Mouse (Mus musculus): ENCODE measurements around the gene E130114P18Rik. TPM values are rescaled to one million over a fixed set of nuclear protein-coding genes. Genes with fewer than 3 reads are reported as not detected.

E130114P18Rik gene
- polyA plus RNA-seq, 1 experiment from 2014 or later: 37.0 TPM

- no peak overlapping the region for H3K9ac ChIP-seq
Observed at GRCm38 (mm10) chr4:97816001-97816400, 38.1 kb upstream of the E130114P18Rik start.

GRCm38 (mm10) chr4:97814515-97814914 is 36.6 kb upstream of the E130114P18Rik start:
- Histone ChIP-seq H3K4me2 (no peak overlapping the region), H3K9ac (no peak overlapping the region), H3K27ac (no peak overlapping the region), H3K9me3 (no peaks in the 10 kb centered on the region), H3K36me3 (no peaks in the 10 kb centered on the region), H3K27me3 (no peaks in the 10 kb centered on the region), H3K4me3 (no peak overlapping the region), H3K4me1 (replicated peaks) (peaks cover 13% of the 10 kb centered on the region)
- WGBS: 82% methylated on average over 7 of the region's 7 CpGs
- no peak for ATAC-seq (ENCODE audit: low FRiP score)

More at GRCm38 (mm10) chr4:97816001-97816400, 38.1 kb upstream of the E130114P18Rik start:
- no peak overlapping the region for H3K27ac ChIP-seq
- no peaks in the 10 kb centered on the region for H3K9me3 ChIP-seq
- H3K27me3 ChIP-seq: no peaks in the 10 kb centered on the region
- H3K4me3 ChIP-seq: no peak overlapping the region
- peaks cover 5% of the 10 kb centered on the region for H3K4me1 ChIP-seq (replicated peaks)
- no peak overlapping the region for H3K4me2 ChIP-seq
- ATAC-seq (ENCODE audit: low FRiP score): no peak
- H3K36me3 ChIP-seq: no peaks in the 10 kb centered on the region

- H3K36me3 ChIP-seq: no peaks in the 10 kb centered on the region
- no peak overlapping the region for H3K4me3 ChIP-seq
- no peaks in the 10 kb centered on the region for H3K9me3 ChIP-seq
- peaks cover 16% of the 10 kb centered on the region for H3K4me1 ChIP-seq (replicated peaks)
- no peak for ATAC-seq (ENCODE audit: low FRiP score)
- H3K27me3 ChIP-seq: no peaks in the 10 kb centered on the region
- 74% methylated on average over 4 of the region's 4 CpGs for WGBS
- H3K9ac ChIP-seq: no peak overlapping the region
- H3K4me2 ChIP-seq: no peak overlapping the region
- H3K27ac ChIP-seq: no peak overlapping the region
Observed at GRCm38 (mm10) chr4:97813996-97814395, 36.1 kb upstream of the E130114P18Rik start.

GRCm38 (mm10) chr4:97813035-97813434 is 35.2 kb upstream of the E130114P18Rik start:
- Histone ChIP-seq H3K9ac (no peak overlapping the region), H3K36me3 (no peaks in the 10 kb centered on the region), H3K27me3 (no peaks in the 10 kb centered on the region), H3K4me2 (no peak overlapping the region), H3K27ac (no peak overlapping the region), H3K4me1 (replicated peaks) (peaks cover 16% of the 10 kb centered on the region), H3K4me3 (no peak overlapping the region), H3K9me3 (no peaks in the 10 kb centered on the region)
- ATAC-seq (ENCODE audit: low FRiP score): no peak
- WGBS: 83% methylated on average over 5 of the region's 5 CpGs

- no peak overlapping the region for H3K27ac ChIP-seq
- H3K9me3 ChIP-seq: no peaks in the 10 kb centered on the region
- no peak overlapping the region for H3K4me2 ChIP-seq
- H3K9ac ChIP-seq: no peak overlapping the region
- no peak overlapping the region for H3K4me3 ChIP-seq
- no peaks in the 10 kb centered on the region for H3K27me3 ChIP-seq
- no peaks in the 10 kb centered on the region for H3K36me3 ChIP-seq
- WGBS: 81% methylated on average over 7 of the region's 7 CpGs
- H3K4me1 ChIP-seq (replicated peaks): peaks cover 23% of the 10 kb centered on the region
- ATAC-seq (ENCODE audit: low FRiP score): no peak
Observed at GRCm38 (mm10) chr4:97810348-97810939, 32.6 kb upstream of the E130114P18Rik start.

GRCm38 (mm10) chr4:97809582-97810295 is 31.9 kb upstream of the E130114P18Rik start:
- Histone ChIP-seq H3K36me3 (no peaks in the 10 kb centered on the region), H3K9me3 (no peaks in the 10 kb centered on the region), H3K27ac (no peak overlapping the region), H3K4me3 (no peak overlapping the region), H3K4me1 (replicated peaks) (peaks cover 26% of the 10 kb centered on the region), H3K9ac (no peak overlapping the region), H3K4me2 (no peak overlapping the region), H3K27me3 (no peaks in the 10 kb centered on the region)
- 75% methylated on average over 4 of the region's 4 CpGs for WGBS
- no peak for ATAC-seq (ENCODE audit: low FRiP score)

- H3K9me3 ChIP-seq: no peaks in the 10 kb centered on the region
- no peak overlapping the region for H3K27ac ChIP-seq
- no peak overlapping the region for H3K4me2 ChIP-seq
- H3K36me3 ChIP-seq: no peaks in the 10 kb centered on the region
- ATAC-seq (ENCODE audit: low FRiP score): no peak
- peaks cover 28% of the 10 kb centered on the region for H3K4me1 ChIP-seq (replicated peaks)
- H3K27me3 ChIP-seq: no peaks in the 10 kb centered on the region
- no peak overlapping the region for H3K4me3 ChIP-seq
- WGBS: 92% methylated on average over 3 of the region's 3 CpGs
- no peak overlapping the region for H3K9ac ChIP-seq
Observed at GRCm38 (mm10) chr4:97808885-97809284, 31.0 kb upstream of the E130114P18Rik start.

GRCm38 (mm10) chr4:97806924-97807323 is 29.0 kb upstream of the E130114P18Rik start:
- Histone ChIP-seq H3K4me2 (no peak overlapping the region), H3K9ac (no peak overlapping the region), H3K36me3 (peaks cover 3% of the 10 kb centered on the region; the same call in 1 of the 2 replicates), H3K27me3 (no peaks in the 10 kb centered on the region), H3K4me1 (replicated peaks) (peaks cover 33% of the 10 kb centered on the region), H3K9me3 (no peaks in the 10 kb centered on the region), H3K4me3 (no peak overlapping the region), H3K27ac (no peak overlapping the region)
- ATAC-seq (ENCODE audit: low FRiP score): 0 out of 2 replicates have a peak, but pooled peaks have one; percentile 36
- 72% methylated on average over 2 of the region's 2 CpGs for WGBS

- H3K9me3 ChIP-seq: no peaks in the 10 kb centered on the region
- peaks cover 33% of the 10 kb centered on the region for H3K4me1 ChIP-seq (replicated peaks)
- H3K9ac ChIP-seq: no peak overlapping the region
- H3K27me3 ChIP-seq: no peaks in the 10 kb centered on the region
- 28% methylated on average over 7 of the region's 7 CpGs for WGBS
- no peak overlapping the region for H3K4me2 ChIP-seq
- no peak overlapping the region for H3K27ac ChIP-seq
- ATAC-seq (ENCODE audit: low FRiP score): 0 out of 2 replicates have a peak, but pooled peaks have one; percentile 54
- H3K36me3 ChIP-seq: peaks cover 3% of the 10 kb centered on the region; the same call in 1 of the 2 replicates
- H3K4me3 ChIP-seq: no peak overlapping the region
Observed at GRCm38 (mm10) chr4:97805896-97806808, 28.3 kb upstream of the E130114P18Rik start.

- H3K4me1 ChIP-seq (replicated peaks): peaks cover 30% of the 10 kb centered on the region
- peaks cover 5% of the 10 kb centered on the region; the same call in 1 of the 2 replicates for H3K36me3 ChIP-seq
- WGBS: 25% methylated on average over 2 of the region's 2 CpGs
- H3K9ac ChIP-seq: no peak overlapping the region
- no peak for ATAC-seq (ENCODE audit: low FRiP score)
- H3K27me3 ChIP-seq: no peaks in the 10 kb centered on the region
- no peaks in the 10 kb centered on the region for H3K9me3 ChIP-seq
- H3K27ac ChIP-seq: peak overlapping the region; percentile 62; the same call in 1 of the 2 replicates
- no peak overlapping the region for H3K4me2 ChIP-seq
- no peak overlapping the region for H3K4me3 ChIP-seq
Observed at GRCm38 (mm10) chr4:97805255-97805654, 27.4 kb upstream of the E130114P18Rik start.

- Histone ChIP-seq H3K9ac (no peak overlapping the region), H3K36me3 (peaks cover 6% of the 10 kb centered on the region; the same call in 1 of the 2 replicates), H3K4me3 (no peak overlapping the region), H3K4me2 (no peak overlapping the region), H3K9me3 (no peaks in the 10 kb centered on the region), H3K27me3 (no peaks in the 10 kb centered on the region), H3K27ac (no peak overlapping the region), H3K4me1 (replicated peaks) (peaks cover 26% of the 10 kb centered on the region)
- ATAC-seq (ENCODE audit: low FRiP score): no peak
- 50% methylated on average over 5 of the region's 5 CpGs for WGBS
Observed at GRCm38 (mm10) chr4:97804638-97805037, 26.8 kb upstream of the E130114P18Rik start.

- Histone ChIP-seq H3K9ac (no peak overlapping the region), H3K4me2 (no peak overlapping the region), H3K27ac (no peak overlapping the region), H3K27me3 (no peaks in the 10 kb centered on the region), H3K4me3 (no peak overlapping the region), H3K4me1 (replicated peaks) (peaks cover 22% of the 10 kb centered on the region), H3K36me3 (peaks cover 6% of the 10 kb centered on the region; the same call in 1 of the 2 replicates), H3K9me3 (no peaks in the 10 kb centered on the region)
- ATAC-seq (ENCODE audit: low FRiP score): no peak
- WGBS: 56% methylated on average over 3 of the region's 3 CpGs
Observed at GRCm38 (mm10) chr4:97803791-97804190, 25.9 kb upstream of the E130114P18Rik start.

Measured in hindbrain, embryonic 13.5 days (tissue).